10 mouse cellular contexts compared by ENCODE assay signal in the genomic region with DNA sequence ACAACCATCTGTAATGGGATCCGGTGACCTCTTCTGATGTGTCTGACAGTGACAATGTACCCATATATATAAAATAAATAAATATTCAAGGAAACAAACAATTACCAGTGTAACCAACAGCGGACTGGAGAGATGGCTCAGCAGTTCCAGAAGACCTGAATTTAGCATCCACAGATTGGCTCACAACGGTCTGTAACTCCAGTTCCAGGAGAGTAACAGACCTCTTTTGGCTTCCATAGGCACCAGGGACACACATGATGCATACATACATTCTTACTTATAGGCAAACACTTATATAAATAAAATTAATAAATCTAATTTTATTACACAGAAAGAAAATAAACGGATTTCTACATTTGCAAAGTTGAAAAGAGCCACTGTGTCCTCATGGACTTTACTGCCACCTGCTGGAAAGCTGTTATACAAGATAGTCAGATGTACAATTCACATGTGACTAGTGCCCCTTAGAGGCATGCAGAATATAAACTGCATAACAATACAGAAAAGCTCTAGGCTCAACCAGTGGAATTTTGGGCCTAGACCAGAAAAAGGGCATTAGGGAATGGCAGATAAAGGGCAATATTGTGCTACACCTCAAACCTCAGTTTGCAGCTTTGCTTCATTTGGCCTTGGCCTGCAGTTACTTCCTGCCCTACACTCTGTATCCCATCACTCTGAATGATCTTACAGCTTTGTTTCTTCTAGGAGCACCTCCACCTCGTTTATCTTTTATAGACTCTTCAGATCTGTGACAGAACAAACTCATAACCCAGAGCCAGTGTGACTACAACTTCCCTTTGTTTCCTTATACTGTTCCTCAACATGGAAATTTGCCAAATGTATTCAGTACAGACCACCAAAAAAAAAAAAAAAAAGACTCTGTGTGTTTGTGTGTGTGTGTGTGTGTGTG. TPM values are rescaled to one million over a fixed set of nuclear protein-coding genes. Genes with fewer than 3 reads are reported as not detected.
A peak's percentile ranks its signal among the peaks of the same experiment; 100 is the strongest.
DNase-seq lines count a peak whose midpoint lies in the region; ATAC-seq lines count a peak whose summit lies in the region.
"Had no signal": no experiment of that assay in that cellular context is flagged by ENCODE, and none has a peak within 500 bp of the region (broad histone marks: within the 10 kb centered on the region; RNA-seq: fewer than 3 reads in every experiment).

No protein-coding gene starts in this region.

- DNase-seq in adrenal gland, postnatal 10 days, result peak; percentile 59
- DNase-seq in adrenal gland, postnatal 4 days (ENCODE audit: low spot score in 2 of 2), result no peak
- DNase-seq in neural tube, embryonic 10.5 days (ENCODE audit: extremely low spot score, low spot score), result no peak
- peak; percentile 82 for DNase-seq in hindbrain, embryonic 14.5 days (ENCODE audit: low spot score)
- peak; percentile 85 for DNase-seq in lung, postnatal 10 days
- peak; percentile 57 for DNase-seq in thymus, postnatal 4 days

- no peak overlapping the region for H3K4me2 ChIP-seq in neural tube, embryonic 13.5 days
- H3K4me2 ChIP-seq in hindbrain, embryonic 14.5 days (replicated peaks), result no peak overlapping the region
- H3K4me2 ChIP-seq: heart, embryonic 13.5 days had no signal

- H3K27ac ChIP-seq in neural tube, embryonic 13.5 days (replicated peaks), result peak overlapping the region; percentile 65
- H3K27ac ChIP-seq in hindbrain, embryonic 14.5 days, result no peak overlapping the region
- H3K27ac ChIP-seq: heart, embryonic 13.5 days had no signal

- 71% methylated on average over 5 of the region's 5 CpGs for WGBS in neural tube, embryonic 13.5 days
- WGBS in hindbrain, embryonic 14.5 days, result 77% methylated on average over 5 of the region's 5 CpGs

- H3K9ac ChIP-seq in neural tube, embryonic 13.5 days, result no peak overlapping the region
- H3K9ac ChIP-seq in hindbrain, embryonic 14.5 days, result no peak overlapping the region
- H3K9ac ChIP-seq: heart, embryonic 13.5 days had no signal

- H3K27me3 ChIP-seq in neural tube, embryonic 13.5 days, result no peaks in the 10 kb centered on the region
- H3K27me3 ChIP-seq in hindbrain, embryonic 14.5 days (ENCODE audit: control insufficient read depth, insufficient read depth, low read length), result no peaks in the 10 kb centered on the region
- H3K27me3 ChIP-seq: heart, embryonic 13.5 days had no signal

- H3K4me1 ChIP-seq in neural tube, embryonic 13.5 days (replicated peaks), result peaks cover 11% of the 10 kb centered on the region; the same call in 1 of the 2 replicates
- H3K4me1 ChIP-seq in hindbrain, embryonic 14.5 days (replicated peaks; ENCODE audit: control insufficient read depth, insufficient read depth, low read length), result no peaks in the 10 kb centered on the region

- H3K9me3 ChIP-seq in neural tube, embryonic 13.5 days, result no peaks in the 10 kb centered on the region
- no peaks in the 10 kb centered on the region for H3K9me3 ChIP-seq in hindbrain, embryonic 14.5 days (ENCODE audit: control insufficient read depth, low read length)
- H3K9me3 ChIP-seq: heart, embryonic 13.5 days had no signal

- peaks cover 42% of the 10 kb centered on the region for H3K36me3 ChIP-seq in neural tube, embryonic 13.5 days
- H3K36me3 ChIP-seq in hindbrain, embryonic 14.5 days (replicated peaks; ENCODE audit: control insufficient read depth, insufficient read depth), result peaks cover 48% of the 10 kb centered on the region

- no peak overlapping the region for H3K4me3 ChIP-seq in neural tube, embryonic 13.5 days
- no peak overlapping the region for H3K4me3 ChIP-seq in hindbrain, embryonic 14.5 days (replicated peaks; ENCODE audit: low read length)
- H3K4me3 ChIP-seq: heart, embryonic 13.5 days; myocyte had no signal

- ATAC-seq in neural tube, embryonic 13.5 days (ENCODE audit: low read depth), result 0 out of 2 replicates have a peak, but pooled peaks have one; percentile 52
- peak; percentile 82 for ATAC-seq in common myeloid progenitor, adult 5-6 weeks (replicated peaks; ENCODE audit: low read depth, poor library complexity, severe bottlenecking)
- peak; percentile 56; the same call in 1 of the 2 replicates for ATAC-seq in hindbrain, embryonic 14.5 days (ENCODE audit: low FRiP score)

RNA-seq across cellular contexts. Expression of gene 2700081O15Rik, which starts 18.9 kb away (rescaled TPM):
- total RNA-seq in adrenal gland, postnatal 10 days (2021), result 10 to 100 TPM; 29.6 to 37.6 TPM
- 10 to 100 TPM; 45.3 to 49.2 TPM for total RNA-seq in adrenal gland, postnatal 4 days (2021)
- 16.5 and 17.0 TPM in 2 replicates for polyA plus RNA-seq in neural tube, embryonic 13.5 days (2015; fragmentation: Nextera tagmentation; extraction: Ambion mirVana)
- total RNA-seq in common myeloid progenitor, adult 5-6 weeks (2017), result 4.0 and 4.5 TPM in 2 replicates
- polyA plus RNA-seq in hindbrain, embryonic 14.5 days (2014; fragmentation: Nextera tagmentation; extraction: Ambion mirVana), result 15.4 and 16.3 TPM in 2 replicates

RNA-seq across cellular contexts. Expression of gene Rtn3, which starts 46.8 kb away (rescaled TPM):
- total RNA-seq in adrenal gland, postnatal 10 days (2021), result 100 to 1,000 TPM; 128 to 139 TPM
- 100 to 1,000 TPM; 130 to 147 TPM for total RNA-seq in adrenal gland, postnatal 4 days (2021)
- 518 and 529 TPM in 2 replicates for polyA plus RNA-seq in neural tube, embryonic 13.5 days (2015; fragmentation: Nextera tagmentation; extraction: Ambion mirVana)
- total RNA-seq in common myeloid progenitor, adult 5-6 weeks (2017), result 85.4 and 85.6 TPM in 2 replicates
- polyA plus RNA-seq in hindbrain, embryonic 14.5 days (2014; fragmentation: Nextera tagmentation; extraction: Ambion mirVana), result 549 and 625 TPM in 2 replicates

RNA-seq across cellular contexts. Expression of gene Spindoc, which starts 53.5 kb away (rescaled TPM):
- total RNA-seq in adrenal gland, postnatal 10 days (2021), result 10 to 100 TPM; 23.2 to 23.8 TPM
- 10 to 100 TPM; 35.4 to 39.4 TPM for total RNA-seq in adrenal gland, postnatal 4 days (2021)
- 29.1 and 29.2 TPM in 2 replicates for polyA plus RNA-seq in neural tube, embryonic 13.5 days (2015; fragmentation: Nextera tagmentation; extraction: Ambion mirVana)
- total RNA-seq in common myeloid progenitor, adult 5-6 weeks (2017), result 9.1 and 11.8 TPM in 2 replicates
- 21.8 and 25.8 TPM in 2 replicates for polyA plus RNA-seq in hindbrain, embryonic 14.5 days (2014; fragmentation: Nextera tagmentation; extraction: Ambion mirVana)

RNA-seq across cellular contexts. Expression of gene Atl3, which starts 57.5 kb away (rescaled TPM):
- total RNA-seq in adrenal gland, postnatal 10 days (2021), result 100 to 1,000 TPM in 1 of 2 experiments, 10 to 100 TPM in 1; 92.3 to 110 TPM
- 100 to 1,000 TPM; 112 to 117 TPM for total RNA-seq in adrenal gland, postnatal 4 days (2021)
- polyA plus RNA-seq in neural tube, embryonic 13.5 days (2015; fragmentation: Nextera tagmentation; extraction: Ambion mirVana), result 6.8 and 6.9 TPM in 2 replicates
- total RNA-seq in common myeloid progenitor, adult 5-6 weeks (2017), result 76.9 and 116 TPM in 2 replicates
- polyA plus RNA-seq in hindbrain, embryonic 14.5 days (2014; fragmentation: Nextera tagmentation; extraction: Ambion mirVana), result 7.0 TPM in 2 replicates

Comparison
In these comparisons a context has a peak if more than half of its experiments do, and no peak if none do; other contexts are left out.
1. DNase-seq: peak in adrenal gland, postnatal 10 days (single experiment), hindbrain, embryonic 14.5 days (single experiment), lung, postnatal 10 days (single experiment) and thymus, postnatal 4 days (single experiment); none in adrenal gland, postnatal 4 days (0 of 2) and neural tube, embryonic 10.5 days (single experiment).
2. Peak in every context shown above with its lines, with median percentiles within 50 percentile points of each other: ATAC-seq.